Mouse (Mus musculus): ENCODE measurements around the gene Aff1. TPM values are rescaled to one million over a fixed set of nuclear protein-coding genes. Genes with fewer than 3 reads are reported as not detected.

Gene Aff1
- polyA plus RNA-seq, 1 experiment, result 12.9 TPM

GRCm38 (mm10) chr5:103836148-103836784 lies 144.1 kb downstream of the Aff1 start:
- Histone ChIP-seq H3K36me3 (ENCODE audit: control insufficient read depth) (peaks cover 100% of the 10 kb centered on the region), H3K4me3 (replicated peaks) (no peak overlapping the region), H3K9me3 (ENCODE audit: control insufficient read depth, low read length) (no peaks in the 10 kb centered on the region), H3K27me3 (ENCODE audit: control insufficient read depth) (no peaks in the 10 kb centered on the region), H3K4me1 (ENCODE audit: control insufficient read depth) (peaks cover 3% of the 10 kb centered on the region; the same call in 1 of the 2 replicates)
- TF ChIP-seq TAL1 (IDR thresholded peaks at IDR 0.05; ENCODE audit: low read length) (no peak), GATA1 (IDR thresholded peaks at IDR 0.05; ENCODE audit: low read length) (no peak)

GRCm38 (mm10) chr5:103838550-103839264 lies 146.5 kb downstream of the Aff1 start:
- no peaks in the 10 kb centered on the region for H3K9me3 ChIP-seq (ENCODE audit: control insufficient read depth, low read length)
- H3K36me3 ChIP-seq (ENCODE audit: control insufficient read depth), result peaks cover 100% of the 10 kb centered on the region
- no peaks in the 10 kb centered on the region for H3K27me3 ChIP-seq (ENCODE audit: control insufficient read depth)
- H3K4me1 ChIP-seq (ENCODE audit: control insufficient read depth), result peaks cover 3% of the 10 kb centered on the region; the same call in 1 of the 2 replicates
- TF ChIP-seq GATA1 (IDR thresholded peaks at IDR 0.05; ENCODE audit: low read length) (no peak), TAL1 (IDR thresholded peaks at IDR 0.05; ENCODE audit: low read length) (no peak)
- H3K4me3 ChIP-seq (replicated peaks), result no peak overlapping the region

GRCm38 (mm10) chr5:103839265-103839626 lies 147.1 kb downstream of the Aff1 start:
- peaks cover 3% of the 10 kb centered on the region; the same call in 1 of the 2 replicates for H3K4me1 ChIP-seq (ENCODE audit: control insufficient read depth)
- no peak overlapping the region for H3K4me3 ChIP-seq (replicated peaks)
- TF ChIP-seq TAL1 (IDR thresholded peaks at IDR 0.05; ENCODE audit: low read length), result no peak
- TF ChIP-seq GATA1 (IDR thresholded peaks at IDR 0.05; ENCODE audit: low read length), result no peak
- H3K27me3 ChIP-seq (ENCODE audit: control insufficient read depth), result no peaks in the 10 kb centered on the region
- no peaks in the 10 kb centered on the region for H3K9me3 ChIP-seq (ENCODE audit: control insufficient read depth, low read length)
- H3K36me3 ChIP-seq (ENCODE audit: control insufficient read depth), result peaks cover 100% of the 10 kb centered on the region

- TF ChIP-seq GATA1 (IDR thresholded peaks at IDR 0.05; ENCODE audit: low read length), result no peak
- no peak for TF ChIP-seq TAL1 (IDR thresholded peaks at IDR 0.05; ENCODE audit: low read length)
- Histone ChIP-seq H3K27me3 (ENCODE audit: control insufficient read depth) (no peaks in the 10 kb centered on the region), H3K4me3 (replicated peaks) (no peak overlapping the region), H3K36me3 (ENCODE audit: control insufficient read depth) (peaks cover 100% of the 10 kb centered on the region), H3K9me3 (ENCODE audit: control insufficient read depth, low read length) (no peaks in the 10 kb centered on the region), H3K4me1 (ENCODE audit: control insufficient read depth) (no peaks in the 10 kb centered on the region; the same call in 1 of the 2 replicates)
These were observed 151.8 kb downstream of the Aff1 start for GRCm38 (mm10) chr5:103843938-103844337.

- Histone ChIP-seq H3K9me3 (ENCODE audit: control insufficient read depth, low read length) (no peaks in the 10 kb centered on the region), H3K36me3 (ENCODE audit: control insufficient read depth) (peaks cover 100% of the 10 kb centered on the region), H3K27me3 (ENCODE audit: control insufficient read depth) (no peaks in the 10 kb centered on the region), H3K4me3 (replicated peaks) (no peak overlapping the region), H3K4me1 (ENCODE audit: control insufficient read depth) (no peaks in the 10 kb centered on the region)
- TF ChIP-seq GATA1 (IDR thresholded peaks at IDR 0.05; ENCODE audit: low read length) (no peak), TAL1 (IDR thresholded peaks at IDR 0.05; ENCODE audit: low read length) (no peak)
These were observed 153.4 kb downstream of the Aff1 start for GRCm38 (mm10) chr5:103845418-103846153.

GRCm38 (mm10) chr5:103846154-103846551 lies 154.0 kb downstream of the Aff1 start:
- no peaks in the 10 kb centered on the region for H3K27me3 ChIP-seq (ENCODE audit: control insufficient read depth)
- H3K36me3 ChIP-seq (ENCODE audit: control insufficient read depth), result peaks cover 100% of the 10 kb centered on the region
- no peaks in the 10 kb centered on the region for H3K9me3 ChIP-seq (ENCODE audit: control insufficient read depth, low read length)
- H3K4me1 ChIP-seq (ENCODE audit: control insufficient read depth), result no peaks in the 10 kb centered on the region
- no peak overlapping the region for H3K4me3 ChIP-seq (replicated peaks)
- TF ChIP-seq TAL1 (IDR thresholded peaks at IDR 0.05; ENCODE audit: low read length), result no peak

GRCm38 (mm10) chr5:103846609-103847008 lies 154.4 kb downstream of the Aff1 start:
- Histone ChIP-seq H3K4me1 (ENCODE audit: control insufficient read depth) (no peaks in the 10 kb centered on the region), H3K36me3 (ENCODE audit: control insufficient read depth) (peaks cover 100% of the 10 kb centered on the region)

GRCm38 (mm10) chr5:103848546-103848945 lies 156.4 kb downstream of the Aff1 start:
- Histone ChIP-seq H3K4me1 (ENCODE audit: control insufficient read depth) (no peaks in the 10 kb centered on the region), H3K36me3 (ENCODE audit: control insufficient read depth) (peaks cover 100% of the 10 kb centered on the region)

More at GRCm38 (mm10) chr5:103846609-103847008, 154.4 kb downstream of the Aff1 start:
- H3K4me3 ChIP-seq (replicated peaks), result no peak overlapping the region
- H3K27me3 ChIP-seq (ENCODE audit: control insufficient read depth), result no peaks in the 10 kb centered on the region
- no peaks in the 10 kb centered on the region for H3K9me3 ChIP-seq (ENCODE audit: control insufficient read depth, low read length)
- TF ChIP-seq TAL1 (IDR thresholded peaks at IDR 0.05; ENCODE audit: low read length) (no peak), GATA1 (IDR thresholded peaks at IDR 0.05; ENCODE audit: low read length) (no peak)

More at GRCm38 (mm10) chr5:103848546-103848945, 156.4 kb downstream of the Aff1 start:
- TF ChIP-seq TAL1 (IDR thresholded peaks at IDR 0.05; ENCODE audit: low read length) (no peak), GATA1 (IDR thresholded peaks at IDR 0.05; ENCODE audit: low read length) (no peak)
- H3K27me3 ChIP-seq (ENCODE audit: control insufficient read depth), result no peaks in the 10 kb centered on the region
- no peak overlapping the region for H3K4me3 ChIP-seq (replicated peaks)
- no peaks in the 10 kb centered on the region for H3K9me3 ChIP-seq (ENCODE audit: control insufficient read depth, low read length)
